Mouse (Mus musculus): ENCODE measurements around the gene Arsb. TPM values are rescaled to one million over a fixed set of nuclear protein-coding genes. Genes with fewer than 3 reads are reported as not detected.

The Arsb gene
- polyA plus RNA-seq, 1 experiment from 2014 or later, result 3.2 TPM

DNA sequence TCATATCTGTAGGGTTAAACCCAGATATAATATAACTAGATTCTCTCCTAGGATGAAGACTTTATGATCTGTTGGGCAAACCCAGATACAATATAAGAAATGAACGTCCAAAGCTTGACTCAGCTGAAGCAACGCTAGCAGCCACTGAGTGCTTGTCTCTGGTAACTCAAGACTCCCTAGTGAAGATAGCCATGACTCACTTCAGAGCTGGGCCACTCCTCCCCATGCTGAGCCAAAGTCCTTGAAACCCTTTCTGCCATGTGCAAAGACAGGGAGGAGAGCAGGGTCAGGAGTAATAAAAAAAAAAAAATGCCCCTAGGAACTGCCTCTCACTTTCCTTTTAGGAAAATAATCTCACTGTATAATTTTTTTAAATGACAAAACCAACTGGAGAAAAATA lies 68.7 kb downstream of the Arsb start:
- DNase-seq (ENCODE audit: low spot score), result no peak

GRCm38 (mm10) chr13:93846831-93847518 lies 75.5 kb downstream of the Arsb start:
- DNase-seq (ENCODE audit: low spot score), result no peak

DNA sequence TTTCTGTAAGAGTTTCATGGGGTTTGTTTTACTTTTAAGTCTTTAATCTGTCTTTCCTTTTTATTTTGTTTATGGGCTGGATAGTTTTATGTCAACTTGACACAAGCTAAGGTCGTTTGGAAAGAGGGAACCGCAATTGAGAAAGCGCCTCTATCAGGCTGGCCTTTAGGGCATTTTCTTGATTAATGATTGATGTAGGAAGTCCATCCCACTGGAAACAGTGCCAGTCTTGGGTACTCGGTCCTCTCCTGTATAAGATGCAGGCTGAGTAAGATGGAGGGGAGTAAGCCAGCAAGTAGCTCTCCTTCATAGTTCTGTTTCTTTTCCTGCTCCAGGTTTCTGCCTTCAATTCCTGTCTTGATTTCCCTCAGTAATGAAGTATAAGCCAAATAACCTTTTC lies 76.2 kb downstream of the Arsb start:
- no peak for DNase-seq (ENCODE audit: low spot score)

DNA sequence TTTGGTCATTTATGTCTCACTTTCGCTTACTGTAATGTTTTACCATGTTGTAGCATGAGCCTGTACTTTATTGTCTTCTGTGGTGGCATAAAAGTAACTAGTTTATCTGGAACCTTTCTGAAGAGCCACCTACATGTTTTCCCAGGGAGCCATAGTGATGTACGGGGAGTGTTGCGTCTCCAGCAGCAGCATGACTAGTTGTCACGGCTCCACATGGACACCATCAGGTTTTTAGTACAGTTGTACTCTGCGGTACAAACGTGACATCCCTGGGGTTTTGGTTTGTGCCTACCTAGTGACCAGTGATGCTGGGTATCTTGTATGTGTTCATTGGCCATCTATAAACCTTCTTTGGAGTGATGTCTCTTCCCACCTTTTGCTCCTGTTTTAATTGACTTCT lies 77.2 kb downstream of the Arsb start:
- no peak for DNase-seq (ENCODE audit: low spot score)

- no peak for DNase-seq (ENCODE audit: low spot score)
Observed at GRCm38 (mm10) chr13:93849751-93850355, 78.4 kb downstream of the Arsb start.

GRCm38 (mm10) chr13:93850674-93851073 lies 79.2 kb downstream of the Arsb start:
- no peak for DNase-seq (ENCODE audit: low spot score)

- peak; percentile 6 for DNase-seq (ENCODE audit: low spot score)
Observed at GRCm38 (mm10) chr13:93852419-93853138, 81.1 kb downstream of the Arsb start.

GRCm38 (mm10) chr13:93853767-93854166 lies 82.3 kb downstream of the Arsb start:
- no peak for DNase-seq (ENCODE audit: low spot score)

DNA sequence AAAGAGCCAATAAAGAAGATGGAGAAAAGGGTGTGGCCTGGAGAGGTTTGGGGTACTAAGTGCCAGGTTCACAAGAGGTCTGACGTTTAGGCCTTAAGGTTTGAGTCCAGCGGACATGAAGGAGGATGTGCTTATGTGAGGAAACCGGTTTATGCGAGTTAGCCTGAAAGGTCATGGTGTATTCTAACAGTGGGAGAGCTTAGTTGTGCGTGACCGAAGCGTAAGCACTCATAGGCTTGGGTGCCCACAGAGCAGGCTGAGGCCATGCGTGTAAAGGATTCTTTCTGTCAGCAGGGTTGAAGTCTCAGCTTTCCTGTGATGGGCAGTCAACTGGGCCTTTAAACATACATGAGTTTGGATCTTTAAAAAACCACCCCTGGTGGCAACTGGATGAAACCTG lies 82.9 kb downstream of the Arsb start:
- no peak for DNase-seq (ENCODE audit: low spot score)

- DNase-seq (ENCODE audit: low spot score), result no peak
Observed at GRCm38 (mm10) chr13:93854966-93855562, 83.6 kb downstream of the Arsb start.

- DNase-seq (ENCODE audit: low spot score), result peak; percentile 23
Observed at GRCm38 (mm10) chr13:93855701-93856183, 84.3 kb downstream of the Arsb start.

DNA sequence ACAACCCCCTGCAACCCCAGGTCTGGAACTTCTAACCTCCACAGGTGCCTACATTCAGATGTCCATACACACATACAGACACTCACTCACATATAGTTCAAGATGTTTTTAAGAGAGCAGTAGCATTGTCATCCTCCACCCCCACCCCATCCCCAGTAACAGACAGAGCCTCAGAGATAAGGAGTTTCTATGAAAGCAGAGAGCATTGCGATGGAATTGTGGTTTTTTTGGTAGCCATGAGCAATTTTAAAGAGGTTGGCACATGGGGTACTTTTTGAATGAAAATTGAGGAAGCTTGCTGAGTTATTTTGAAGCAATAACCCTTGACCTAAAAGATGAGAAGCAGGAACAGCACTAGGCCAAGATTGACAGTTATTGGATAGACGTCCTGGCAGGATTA lies 89.8 kb downstream of the Arsb start:
- DNase-seq (ENCODE audit: low spot score), result no peak

- no peak for DNase-seq (ENCODE audit: low spot score)
Observed at GRCm38 (mm10) chr13:93864066-93864740, 92.8 kb downstream of the Arsb start.

DNA sequence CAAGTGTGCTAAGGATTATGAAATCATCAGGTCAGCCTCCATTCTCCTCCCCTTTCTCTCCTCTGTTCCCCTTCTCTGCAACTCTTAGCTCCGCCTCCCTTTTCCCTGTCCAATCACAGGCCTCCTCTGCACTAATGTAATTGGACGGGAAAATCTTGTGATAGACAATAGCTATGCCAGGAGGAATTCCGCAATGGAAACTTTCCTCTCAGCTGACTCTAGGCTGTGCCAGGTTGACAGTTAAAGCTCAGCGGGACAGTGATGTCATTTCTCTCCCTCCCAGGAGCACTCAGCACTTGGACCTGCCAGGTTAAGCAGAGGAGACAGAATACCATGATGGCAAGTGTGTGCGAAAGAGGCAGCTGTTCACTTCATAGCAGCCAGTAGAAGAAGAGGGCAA lies 95.2 kb downstream of the Arsb start:
- DNase-seq (ENCODE audit: low spot score), result no peak

DNA sequence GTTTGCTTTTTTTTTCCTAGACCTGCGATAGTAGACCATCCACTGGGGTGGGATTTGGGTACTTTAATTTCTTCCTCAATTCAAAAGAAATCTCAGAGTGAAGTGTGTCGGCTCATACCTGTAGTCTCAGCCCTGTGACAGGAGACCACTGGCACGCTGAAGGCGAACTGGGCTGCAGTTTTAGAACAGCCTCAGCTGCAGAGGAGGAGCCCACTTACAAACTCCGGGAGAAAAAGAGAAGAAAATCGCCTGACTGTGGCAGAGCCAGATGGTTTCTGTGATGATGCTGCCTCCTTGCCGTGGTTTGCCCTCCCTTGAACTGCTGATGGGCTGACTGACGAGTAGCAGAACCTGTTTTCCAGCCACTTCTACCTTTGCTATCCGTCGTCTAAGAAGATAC lies 100.3 kb downstream of the Arsb start:
- DNase-seq (ENCODE audit: low spot score), result no peak

DNA sequence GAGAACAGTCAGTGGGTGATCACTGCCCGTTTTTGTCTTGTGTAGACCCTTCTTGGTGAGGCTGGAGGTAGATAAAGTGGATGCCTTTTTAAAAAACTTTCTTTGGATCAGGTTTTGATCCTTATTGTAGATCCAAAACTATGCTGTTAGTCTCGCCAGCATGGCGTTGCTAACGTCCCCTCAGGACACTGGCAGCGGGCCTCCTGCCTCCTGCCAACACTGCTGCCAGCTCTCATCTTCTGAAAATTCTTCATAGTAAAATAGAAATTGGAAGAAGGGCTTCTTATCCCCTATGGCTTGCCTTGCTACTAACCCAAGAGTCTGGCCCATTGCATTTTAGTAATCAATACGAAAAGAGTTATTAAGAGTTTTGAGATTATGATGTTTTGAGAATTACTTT lies 101.2 kb downstream of the Arsb start:
- no peak for DNase-seq (ENCODE audit: low spot score)

- no peak for DNase-seq (ENCODE audit: low spot score)
Observed at GRCm38 (mm10) chr13:93877924-93878323, 106.5 kb downstream of the Arsb start.

GRCm38 (mm10) chr13:93879426-93879825 lies 108.0 kb downstream of the Arsb start:
- no peak for DNase-seq (ENCODE audit: low spot score)

DNA sequence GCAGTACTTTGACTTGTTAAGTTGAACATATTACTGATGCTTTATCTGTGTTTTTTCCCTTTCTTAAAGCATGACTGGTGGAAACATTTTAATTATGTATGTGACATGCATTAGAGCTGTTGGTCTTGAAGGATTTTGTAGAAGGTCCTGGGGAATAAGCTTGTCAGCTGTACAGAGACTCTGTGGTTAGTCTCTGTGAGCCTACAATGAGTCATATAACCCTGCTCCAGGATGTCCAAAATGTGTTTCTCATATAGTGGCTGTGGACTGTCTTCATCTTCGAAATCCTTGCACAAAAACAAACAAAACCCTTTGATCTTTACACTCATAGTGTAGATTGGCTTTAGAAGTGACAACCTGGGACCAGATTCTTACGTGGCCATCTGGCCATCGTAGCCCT lies 110.7 kb downstream of the Arsb start:
- DNase-seq (ENCODE audit: low spot score), result no peak

DNA sequence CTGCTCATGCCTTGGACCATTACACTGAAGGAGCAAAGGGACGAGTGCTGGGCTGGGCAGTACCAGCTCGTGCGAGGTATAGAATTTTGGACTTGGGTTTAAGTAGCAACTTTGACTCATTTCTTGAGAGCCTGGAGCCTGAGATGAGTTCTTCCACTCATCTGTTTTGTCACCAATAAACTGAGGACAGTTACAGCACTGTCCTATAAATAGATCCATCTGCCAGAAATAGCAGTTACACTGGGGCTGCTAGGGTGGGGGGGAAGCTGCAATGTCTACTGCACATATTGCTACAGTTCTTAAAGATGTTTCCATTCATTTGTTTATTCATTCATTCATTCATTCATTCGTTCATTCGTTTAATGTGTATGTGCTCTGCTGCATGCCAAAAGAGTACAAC lies 115.6 kb downstream of the Arsb start:
- no peak for DNase-seq (ENCODE audit: low spot score)

GRCm38 (mm10) chr13:93888196-93888595 lies 116.8 kb downstream of the Arsb start:
- DNase-seq (ENCODE audit: low spot score), result no peak

GRCm38 (mm10) chr13:93888916-93889315 lies 117.5 kb downstream of the Arsb start:
- no peak for DNase-seq (ENCODE audit: low spot score)
